10 mouse cellular contexts compared by ENCODE assay signal in genomic region chr3:130370167-130370566, GRCm38 (mm10).
"Had no signal": no experiment of that assay in that cellular context is flagged by ENCODE, and none has a peak within 500 bp of the region (broad histone marks: within the 10 kb centered on the region; RNA-seq: fewer than 3 reads in every experiment).

No protein-coding gene starts in this region.

- H3K4me2 ChIP-seq: limb, embryonic 12.5 days; liver, embryonic 12.5 days; lung, embryonic 14.5 days; neural tube, embryonic 15.5 days had no signal

- DNase-seq: kidney, adult 2 months; lung, postnatal 14 days; right cerebral cortex, adult 18-20 months; right cerebral cortex, postnatal 25 days had no signal

- H3K36me3 ChIP-seq: limb, embryonic 12.5 days; liver, embryonic 12.5 days; neural tube, embryonic 15.5 days had no signal

- H3K4me3 ChIP-seq: left cerebral cortex, adult 2 months; limb, embryonic 12.5 days; liver, embryonic 12.5 days; myocyte; neural tube, embryonic 15.5 days had no signal

- H3K4me1 ChIP-seq: liver, embryonic 12.5 days; neural tube, embryonic 15.5 days had no signal

- ATAC-seq: liver, embryonic 12.5 days had no signal

- H3K27ac ChIP-seq: left cerebral cortex, adult 2 months; limb, embryonic 12.5 days; liver, embryonic 12.5 days; neural tube, embryonic 15.5 days had no signal

- H3K27me3 ChIP-seq: liver, embryonic 12.5 days; neural tube, embryonic 15.5 days had no signal

- H3K9me3 ChIP-seq: limb, embryonic 12.5 days; liver, embryonic 12.5 days; neural tube, embryonic 15.5 days had no signal

- H3K9ac ChIP-seq: limb, embryonic 12.5 days; liver, embryonic 12.5 days; lung, embryonic 14.5 days; neural tube, embryonic 15.5 days had no signal
